Mouse (Mus musculus) lung, postnatal 4 days (tissue): Measurements from ENCODE around the gene Hrk.

Experiments
- DNase-seq, 2 experiments: peaks; one replicate each; pipeline ENCODE4 v3.0.0; 2021

Gene Hrk

DNA sequence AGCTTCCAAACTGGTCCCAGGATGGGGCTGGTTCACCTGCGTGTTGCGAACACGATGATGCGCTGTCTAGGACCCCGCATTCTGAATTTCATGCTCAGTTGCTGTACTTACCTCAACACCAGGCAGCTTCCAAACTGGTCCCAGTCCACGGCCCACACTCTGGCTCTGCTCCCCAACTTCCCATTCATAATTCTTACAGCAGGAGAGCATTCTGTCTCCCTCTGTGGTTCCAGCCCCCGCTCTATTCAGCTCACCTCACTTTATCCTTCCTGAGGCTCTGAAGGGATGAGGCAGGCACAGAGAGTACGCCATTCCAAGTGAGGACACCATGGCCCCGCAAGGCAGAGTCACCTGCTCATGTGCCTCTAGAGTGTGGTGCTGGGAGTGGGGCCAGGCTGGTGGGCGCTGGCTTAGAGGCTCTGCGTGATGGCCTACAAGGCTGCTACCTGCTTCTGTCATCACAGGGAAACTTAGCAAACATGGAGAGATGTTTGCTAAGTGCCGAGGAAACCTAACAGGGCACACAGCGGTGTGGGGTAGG lies 65.7 kb downstream of the Hrk start:
- no peak for DNase-seq

DNA sequence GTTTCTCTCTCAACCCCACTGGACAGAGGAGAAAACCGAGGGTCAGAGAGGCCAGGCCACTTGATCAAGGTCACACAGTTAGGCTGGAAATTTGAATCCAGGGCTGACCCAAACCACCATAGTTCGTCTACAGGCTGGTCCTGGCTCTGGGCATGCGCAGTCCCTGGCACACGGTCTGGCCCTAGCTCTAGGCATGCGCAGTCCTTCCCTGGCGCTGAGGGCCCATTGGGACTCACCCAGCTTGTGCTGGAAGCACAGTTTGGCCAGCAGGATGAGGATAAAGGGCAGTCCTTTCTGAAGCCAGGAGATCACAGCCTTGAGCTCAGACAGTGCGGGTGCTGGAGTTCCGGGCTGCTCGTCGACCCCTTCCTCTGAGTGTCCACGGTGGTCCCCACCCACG lies 72.4 kb downstream of the Hrk start:
- no peak for DNase-seq
